Mouse (Mus musculus): ENCODE data around the gene Ddit4. TPM values are rescaled to one million over a fixed set of nuclear protein-coding genes. Genes with fewer than 3 reads are reported as not detected.

Ddit4 gene
- polyA plus RNA-seq, 1 experiment from 2014 or later = 3.0 TPM

GRCm38 (mm10) chr10:59988036-59988435 lies 36.4 kb upstream of the Ddit4 start:
- ATAC-seq (replicated peaks; ENCODE audit: low FRiP score, low TSS enrichment, low read depth) = no peak
- no peaks in the 10 kb centered on the region for H3K27me3 ChIP-seq (replicated peaks; ENCODE audit: control insufficient read depth, insufficient read depth, low read length)
- no peak for DNase-seq (ENCODE audit: low spot score)
- no peak overlapping the region for H3K4me2 ChIP-seq (ENCODE audit: low read length)
- peaks cover 53% of the 10 kb centered on the region for H3K36me3 ChIP-seq (ENCODE audit: control insufficient read depth, insufficient read depth, low read length)
- H3K4me1 ChIP-seq (replicated peaks; ENCODE audit: control insufficient read depth, insufficient read depth, low read length) = no peaks in the 10 kb centered on the region
- H3K9me3 ChIP-seq (ENCODE audit: control insufficient read depth, low read length) = no peaks in the 10 kb centered on the region
- no peak overlapping the region for H3K9ac ChIP-seq (ENCODE audit: low read length)
- no peak overlapping the region for H3K4me3 ChIP-seq (ENCODE audit: low read depth, low read length)
- no peak overlapping the region for H3K27ac ChIP-seq (ENCODE audit: low read depth)
- WGBS = 68% methylated on average over 4 of the region's 4 CpGs

- Histone ChIP-seq H3K4me1 (replicated peaks; ENCODE audit: control insufficient read depth, insufficient read depth, low read length) (peaks cover 25% of the 10 kb centered on the region), H3K9me3 (ENCODE audit: control insufficient read depth, low read length) (no peaks in the 10 kb centered on the region), H3K27ac (ENCODE audit: low read depth) (no peak overlapping the region), H3K4me2 (ENCODE audit: low read length) (no peak overlapping the region), H3K4me3 (ENCODE audit: low read depth, low read length) (no peak overlapping the region), H3K36me3 (ENCODE audit: control insufficient read depth, insufficient read depth, low read length) (peaks cover 19% of the 10 kb centered on the region), H3K9ac (ENCODE audit: low read length) (no peak overlapping the region), H3K27me3 (replicated peaks; ENCODE audit: control insufficient read depth, insufficient read depth, low read length) (no peaks in the 10 kb centered on the region)
- 90% methylated on average over 12 of the region's 12 CpGs for WGBS
- DNase-seq (ENCODE audit: low spot score) (no peak), ATAC-seq (replicated peaks; ENCODE audit: low FRiP score, low TSS enrichment, low read depth) (no peak)
These were observed 30.8 kb upstream of the Ddit4 start for GRCm38 (mm10) chr10:59982379-59982873.

DNA sequence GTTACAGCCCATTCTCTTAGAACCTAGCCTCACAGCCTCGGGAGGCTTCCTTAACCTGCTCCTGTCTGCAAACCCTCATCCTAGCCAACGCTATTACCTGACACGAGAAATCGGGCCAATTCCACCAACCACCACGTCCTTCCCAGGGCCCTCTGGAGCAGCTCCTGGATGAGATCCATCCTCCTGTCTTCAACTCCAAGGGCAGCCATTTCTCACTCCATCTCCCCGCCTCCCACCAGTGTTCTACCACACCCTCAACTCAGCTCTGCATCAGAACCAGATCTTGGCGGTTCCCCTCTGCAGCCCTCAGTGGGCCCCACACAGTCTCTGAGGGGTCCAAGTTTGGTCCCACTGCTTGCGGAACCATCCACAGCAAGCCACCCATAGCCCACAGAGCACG lies 30.2 kb upstream of the Ddit4 start:
- no peak overlapping the region for H3K27ac ChIP-seq (ENCODE audit: low read depth)

DNA sequence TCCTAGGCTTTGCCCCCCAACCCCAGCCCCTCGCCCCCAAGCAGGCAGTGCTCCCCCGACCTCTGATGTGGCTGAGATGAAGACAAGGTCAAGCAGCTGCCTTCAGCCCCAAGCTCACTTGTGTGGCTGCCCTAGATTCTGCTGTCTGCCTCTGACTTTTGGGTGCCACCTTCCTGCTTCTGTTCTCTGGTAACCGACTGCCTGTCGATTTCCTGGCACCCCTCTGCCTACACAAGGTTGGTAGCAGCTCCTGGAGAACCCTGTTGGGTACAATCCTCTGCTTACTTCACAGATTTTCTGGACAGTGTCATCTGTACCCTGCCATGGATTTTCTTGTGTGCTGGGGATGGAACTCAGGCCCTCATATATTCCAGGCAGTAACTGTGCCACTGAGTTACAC lies 29.7 kb upstream of the Ddit4 start:
- Histone ChIP-seq H3K36me3 (ENCODE audit: control insufficient read depth, insufficient read depth, low read length) (peaks cover 8% of the 10 kb centered on the region), H3K9ac (ENCODE audit: low read length) (no peak overlapping the region), H3K27me3 (replicated peaks; ENCODE audit: control insufficient read depth, insufficient read depth, low read length) (no peaks in the 10 kb centered on the region), H3K9me3 (ENCODE audit: control insufficient read depth, low read length) (no peaks in the 10 kb centered on the region), H3K27ac (ENCODE audit: low read depth) (no peak overlapping the region), H3K4me1 (replicated peaks; ENCODE audit: control insufficient read depth, insufficient read depth, low read length) (peaks cover 25% of the 10 kb centered on the region), H3K4me3 (ENCODE audit: low read depth, low read length) (no peak overlapping the region), H3K4me2 (ENCODE audit: low read length) (no peak overlapping the region)
- ATAC-seq (replicated peaks; ENCODE audit: low FRiP score, low TSS enrichment, low read depth) (no peak), DNase-seq (ENCODE audit: low spot score) (no peak)
- WGBS = 78% methylated on average over 4 of the region's 4 CpGs

More for the DNA sequence above, 30.2 kb upstream of the Ddit4 start:
- Histone ChIP-seq H3K4me3 (ENCODE audit: low read depth, low read length) (no peak overlapping the region), H3K9ac (ENCODE audit: low read length) (no peak overlapping the region), H3K36me3 (ENCODE audit: control insufficient read depth, insufficient read depth, low read length) (peaks cover 12% of the 10 kb centered on the region), H3K4me1 (replicated peaks; ENCODE audit: control insufficient read depth, insufficient read depth, low read length) (peaks cover 25% of the 10 kb centered on the region), H3K9me3 (ENCODE audit: control insufficient read depth, low read length) (no peaks in the 10 kb centered on the region), H3K27me3 (replicated peaks; ENCODE audit: control insufficient read depth, insufficient read depth, low read length) (no peaks in the 10 kb centered on the region), H3K4me2 (ENCODE audit: low read length) (no peak overlapping the region)
- DNase-seq (ENCODE audit: low spot score) = no peak
- WGBS = 67% methylated on average over 9 of the region's 9 CpGs
- no peak for ATAC-seq (replicated peaks; ENCODE audit: low FRiP score, low TSS enrichment, low read depth)

DNA sequence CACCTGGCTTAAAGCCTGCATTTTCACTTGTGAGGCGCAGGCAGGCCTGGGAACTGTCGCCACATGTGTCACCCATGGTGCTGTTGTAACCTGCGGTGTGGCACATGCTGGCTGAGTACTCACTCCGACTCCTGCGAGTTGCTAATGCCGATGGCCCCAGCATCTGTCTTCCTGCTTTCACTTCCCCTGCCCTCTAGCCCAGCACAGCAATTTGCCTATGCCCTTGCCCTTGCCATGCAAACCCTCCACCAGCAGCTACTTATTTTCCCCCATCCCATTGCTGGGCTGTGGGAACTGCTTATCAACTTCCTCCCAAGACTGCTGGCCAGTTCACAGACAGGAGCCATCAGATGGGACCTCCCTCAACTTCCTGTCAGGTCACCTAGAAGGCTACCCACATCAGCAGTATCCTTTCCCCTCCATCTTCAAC lies 29.2 kb upstream of the Ddit4 start:
- ATAC-seq (replicated peaks; ENCODE audit: low FRiP score, low TSS enrichment, low read depth) = no peak
- H3K4me2 ChIP-seq (ENCODE audit: low read length) = no peak overlapping the region
- H3K9me3 ChIP-seq (ENCODE audit: control insufficient read depth, low read length) = no peaks in the 10 kb centered on the region
- H3K9ac ChIP-seq (ENCODE audit: low read length) = no peak overlapping the region
- H3K4me1 ChIP-seq (replicated peaks; ENCODE audit: control insufficient read depth, insufficient read depth, low read length) = peaks cover 25% of the 10 kb centered on the region
- no peak overlapping the region for H3K27ac ChIP-seq (ENCODE audit: low read depth)
- H3K4me3 ChIP-seq (ENCODE audit: low read depth, low read length) = no peak overlapping the region
- no peak for DNase-seq (ENCODE audit: low spot score)
- peaks cover 3% of the 10 kb centered on the region for H3K36me3 ChIP-seq (ENCODE audit: control insufficient read depth, insufficient read depth, low read length)
- 83% methylated on average over 6 of the region's 6 CpGs for WGBS
- H3K27me3 ChIP-seq (replicated peaks; ENCODE audit: control insufficient read depth, insufficient read depth, low read length) = no peaks in the 10 kb centered on the region

GRCm38 (mm10) chr10:59978873-59979743 lies 27.5 kb upstream of the Ddit4 start:
- H3K9ac ChIP-seq (ENCODE audit: low read length) = 0 out of 2 replicates have a peak overlapping the region, but pooled peaks have one; percentile 3
- peak; percentile 62 for ATAC-seq (replicated peaks; ENCODE audit: low FRiP score, low TSS enrichment, low read depth)
- peak; percentile 75 for DNase-seq (ENCODE audit: low spot score)

GRCm38 (mm10) chr10:59978401-59978800 lies 26.8 kb upstream of the Ddit4 start:
- ATAC-seq (replicated peaks; ENCODE audit: low FRiP score, low TSS enrichment, low read depth) = no peak
- Histone ChIP-seq H3K36me3 (ENCODE audit: control insufficient read depth, insufficient read depth, low read length) (no peaks in the 10 kb centered on the region), H3K4me2 (ENCODE audit: low read length) (no peak overlapping the region), H3K27ac (ENCODE audit: low read depth) (peak overlapping the region; percentile 59; the same call in 1 of the 2 replicates), H3K27me3 (replicated peaks; ENCODE audit: control insufficient read depth, insufficient read depth, low read length) (no peaks in the 10 kb centered on the region), H3K9me3 (ENCODE audit: control insufficient read depth, low read length) (no peaks in the 10 kb centered on the region), H3K4me1 (replicated peaks; ENCODE audit: control insufficient read depth, insufficient read depth, low read length) (peaks cover 42% of the 10 kb centered on the region), H3K4me3 (ENCODE audit: low read depth, low read length) (no peak overlapping the region), H3K9ac (ENCODE audit: low read length) (no peak overlapping the region)
- DNase-seq (ENCODE audit: low spot score) = no peak
- 77% methylated on average over 2 of the region's 2 CpGs for whole genome bisulfite sequencing

More at GRCm38 (mm10) chr10:59978873-59979743, 27.5 kb upstream of the Ddit4 start:
- 26% methylated on average over 11 of the region's 11 CpGs for WGBS
- Histone ChIP-seq H3K27ac (ENCODE audit: low read depth) (peak overlapping the region; percentile 59), H3K36me3 (ENCODE audit: control insufficient read depth, insufficient read depth, low read length) (no peaks in the 10 kb centered on the region), H3K27me3 (replicated peaks; ENCODE audit: control insufficient read depth, insufficient read depth, low read length) (no peaks in the 10 kb centered on the region), H3K4me3 (ENCODE audit: low read depth, low read length) (no peak overlapping the region), H3K9me3 (ENCODE audit: control insufficient read depth, low read length) (no peaks in the 10 kb centered on the region), H3K4me1 (replicated peaks; ENCODE audit: control insufficient read depth, insufficient read depth, low read length) (peaks cover 35% of the 10 kb centered on the region), H3K4me2 (ENCODE audit: low read length) (no peak overlapping the region)

DNA sequence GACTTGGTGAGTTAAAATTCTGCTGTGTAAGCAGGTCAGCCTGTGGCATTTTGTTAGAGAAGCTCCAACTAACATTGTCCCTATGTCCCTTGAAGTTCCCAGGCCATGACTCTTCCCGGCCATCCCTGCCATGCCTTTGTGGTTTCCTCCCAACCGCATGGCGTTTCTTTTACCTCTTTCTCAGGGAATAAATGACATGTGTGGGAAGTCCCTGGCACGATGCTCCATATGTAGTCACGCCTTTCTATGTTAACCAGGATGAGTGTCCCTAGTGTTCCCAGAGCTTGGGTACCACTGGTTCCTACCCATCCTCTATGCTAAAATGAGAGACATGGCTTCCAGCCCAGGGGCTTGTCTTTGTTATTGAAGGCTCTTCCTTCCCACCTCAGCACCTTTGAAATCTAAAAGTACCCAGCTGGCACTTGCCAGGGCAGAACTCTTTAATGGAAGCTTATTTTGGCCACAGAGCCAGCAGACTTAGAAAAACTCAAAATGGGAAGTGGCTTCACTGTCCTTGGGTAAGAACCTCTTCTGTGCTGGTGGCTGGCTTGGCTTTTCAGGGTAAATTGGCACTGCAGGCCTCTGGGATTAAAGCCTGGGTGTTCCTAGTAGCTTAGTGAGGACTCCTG lies 26.2 kb upstream of the Ddit4 start:
- Histone ChIP-seq H3K36me3 (ENCODE audit: control insufficient read depth, insufficient read depth, low read length) (no peaks in the 10 kb centered on the region), H3K27ac (ENCODE audit: low read depth) (no peak overlapping the region; the same call in 1 of the 2 replicates), H3K4me3 (ENCODE audit: low read depth, low read length) (no peak overlapping the region), H3K27me3 (replicated peaks; ENCODE audit: control insufficient read depth, insufficient read depth, low read length) (no peaks in the 10 kb centered on the region), H3K9me3 (ENCODE audit: control insufficient read depth, low read length) (no peaks in the 10 kb centered on the region), H3K4me1 (replicated peaks; ENCODE audit: control insufficient read depth, insufficient read depth, low read length) (peaks cover 45% of the 10 kb centered on the region), H3K4me2 (ENCODE audit: low read length) (no peak overlapping the region), H3K9ac (ENCODE audit: low read length) (no peak overlapping the region)
- DNase-seq (ENCODE audit: low spot score) (no peak), ATAC-seq (replicated peaks; ENCODE audit: low FRiP score, low TSS enrichment, low read depth) (no peak)
- WGBS = 94% methylated on average over 5 of the region's 5 CpGs

All from intestine, embryonic 14.5 days (tissue).